Mouse (Mus musculus) testis, adult 2 months (tissue): ENCODE measurements around the gene Mpped2.

Source experiments
- CTCF ChIP-seq: fragments of 200-500 bp; IDR thresholded peaks from 2 replicates; pipeline ENCODE4 v1.5.1; 2012; ENCODE audit warnings: low read depth, mild to moderate bottlenecking, inconsistent platforms, low read length, moderate library complexity; ENCODE audit not compliant: control insufficient read depth, insufficient read depth, insufficient replicate concordance
- POLR2A ChIP-seq: fragments of 200-500 bp; IDR thresholded peaks from 2 replicates; pipeline ENCODE4 v1.6.1; 2012; ENCODE audit warnings: low read depth, mild to moderate bottlenecking, inconsistent platforms, low read length, moderate library complexity; ENCODE audit not compliant: control insufficient read depth

DNA sequence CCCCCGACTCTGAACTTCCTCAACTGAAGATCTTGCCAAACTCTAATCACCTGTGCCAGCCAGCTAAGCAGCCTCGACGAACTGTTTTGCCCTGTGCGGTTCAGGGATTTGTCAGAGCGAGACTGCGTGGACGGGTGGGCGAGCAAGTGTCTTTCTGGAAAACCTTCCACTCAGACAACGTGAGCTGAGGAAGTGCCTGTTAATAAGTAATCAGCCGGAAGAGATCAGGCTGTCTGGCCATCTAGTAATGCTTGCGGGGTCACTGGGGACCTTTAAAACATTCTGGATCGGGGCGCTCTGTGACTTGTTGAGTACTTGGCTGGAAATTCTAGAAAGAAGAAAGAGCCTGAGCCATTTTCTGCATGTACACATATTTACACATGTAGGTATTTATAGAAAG, 162.1 kb downstream of the Mpped2 start:
- TF ChIP-seq POLR2A (no peak), CTCF (no peak)
